Mouse (Mus musculus): Measurements from ENCODE around the gene Zfp583. TPM values are rescaled to one million over a fixed set of nuclear protein-coding genes. Genes with fewer than 3 reads are reported as not detected.
A peak's percentile ranks its signal among the peaks of the same experiment; 100 is the strongest.
"Not testable (repeated sequence)": the region's sequence is repeated elsewhere in the genome, so short reads cannot be mapped to it uniquely, and the experiment has no call there.

Gene Zfp583
- 10 to 100 TPM; 11.6 to 13.8 TPM for total RNA-seq (2021)
- long read RNA-seq, experiment 1, partial matches to known transcripts = 1 of 6 reads
- long read RNA-seq, experiment 1, other reads (novel, unspliced or antisense) = 1 of 6 reads
- long read RNA-seq, experiment 2, partial matches to known transcripts = 0 of 6 reads
- long read RNA-seq, experiment 2, other reads (novel, unspliced or antisense) = 4 of 6 reads

- DNase-seq (ENCODE audit: extremely low spot score in 1 of 2, low spot score in 2 of 2) = peak; percentile 87 to 89
- no peak for TF ChIP-seq CTCF (IDR thresholded peaks at IDR 0.05)
- intact Hi-C loops (cut with DNase I) = loop anchor here (1.0 kb wide), 1 partner anchor 12 kb away; the partner anchor contains the start of gene Gm3854
Measured at GRCm38 (mm10) chr7:6331233-6331956, at the start of gene Zfp583. Gene Zfp583 (minus strand): TSS chr7:6331285.

GRCm38 (mm10) chr7:6378441-6378840, 47.4 kb upstream of the Zfp583 start:
- intact Hi-C loops (cut with DNase I) = loop anchor here (1.0 kb wide), 2 partner anchors 42 to 398 kb away; no protein-coding TSS in a partner anchor
- DNase-seq (ENCODE audit: extremely low spot score in 1 of 2, low spot score in 2 of 2) = peak; percentile 34 to 58
- Histone ChIP-seq H3K4me3 (no peak overlapping the region), H3K27ac (no peak overlapping the region)
- no peak for TF ChIP-seq CTCF (IDR thresholded peaks at IDR 0.05)

More at GRCm38 (mm10) chr7:6331233-6331956, at the start of gene Zfp583:
- Histone ChIP-seq H3K27ac (peak within 1 kb of the TSS; percentile 88), H3K4me3 (peak within 1 kb of the TSS; percentile 86)

GRCm38 (mm10) chr7:6372993-6373392, 41.9 kb upstream of the Zfp583 start:
- TF ChIP-seq CTCF (IDR thresholded peaks at IDR 0.05) = no peak
- no peak overlapping the region for H3K4me3 ChIP-seq
- intact Hi-C loops (cut with DNase I) = no loop called here
- no peak for DNase-seq (ENCODE audit: extremely low spot score in 1 of 2, low spot score in 2 of 2)
- H3K27ac ChIP-seq = no peak overlapping the region

GRCm38 (mm10) chr7:6369460-6369859, 38.4 kb upstream of the Zfp583 start:
- Histone ChIP-seq H3K27ac (no peak overlapping the region), H3K4me3 (no peak overlapping the region)
- no peak for DNase-seq (ENCODE audit: extremely low spot score in 1 of 2, low spot score in 2 of 2)
- intact Hi-C loops (cut with DNase I) = loop anchor here (10.0 kb wide), 2 partner anchors 215 to 355 kb away; no protein-coding TSS in a partner anchor
- no peak for TF ChIP-seq CTCF (IDR thresholded peaks at IDR 0.05)

- H3K4me3 ChIP-seq; H3K27ac ChIP-seq; DNase-seq (ENCODE audit: extremely low spot score in 1 of 2, low spot score in 2 of 2): not testable (repeated sequence)
- intact Hi-C loops (cut with DNase I) = loop anchor here (10.0 kb wide), 2 partner anchors 217 to 357 kb away; no protein-coding TSS in a partner anchor
Measured at GRCm38 (mm10) chr7:6368146-6368545, 37.1 kb upstream of the Zfp583 start.

- no peak for TF ChIP-seq CTCF (IDR thresholded peaks at IDR 0.05)
- Histone ChIP-seq H3K4me3 (no peak overlapping the region), H3K27ac (no peak overlapping the region)
- intact Hi-C loops (cut with DNase I) = loop anchor here (10.0 kb wide), 2 partner anchors 218 to 358 kb away; no protein-coding TSS in a partner anchor
- DNase-seq (ENCODE audit: extremely low spot score in 1 of 2, low spot score in 2 of 2) = no peak
Measured at GRCm38 (mm10) chr7:6367185-6367584, 36.1 kb upstream of the Zfp583 start.

GRCm38 (mm10) chr7:6364761-6365160, 33.7 kb upstream of the Zfp583 start:
- intact Hi-C loops (cut with DNase I) = loop anchor here (5.0 to 10.0 kb wide), 5 partner anchors 192 to 933 kb away; partner anchors contain the start of gene Zfp444
- TF ChIP-seq CTCF (IDR thresholded peaks at IDR 0.05) = no peak
- no peak for DNase-seq (ENCODE audit: extremely low spot score in 1 of 2, low spot score in 2 of 2)
- no peak overlapping the region for H3K27ac ChIP-seq
- H3K4me3 ChIP-seq = no peak overlapping the region

GRCm38 (mm10) chr7:6363047-6363488, 32.0 kb upstream of the Zfp583 start, which contains the start of gene Zfp78:
Gene Zfp78 (plus strand): TSS chr7:6363280.
- TF ChIP-seq CTCF (IDR thresholded peaks at IDR 0.05) = no peak; the same call in none of the 2 replicates
- Histone ChIP-seq H3K4me3 (peak within 1 kb of the TSS; percentile 61), H3K27ac (peak within 1 kb of the TSS; percentile 70)
- DNase-seq (ENCODE audit: extremely low spot score in 1 of 2, low spot score in 2 of 2) = peak in 1 of 2 experiments; percentile 85
- intact Hi-C loops (cut with DNase I) = loop anchor here (2.0 to 10.0 kb wide), 6 partner anchors 20 to 934 kb away; partner anchors contain the start of genes Zfp28 and Zfp444

- intact Hi-C loops (cut with DNase I) = loop anchor here (2.0 to 10.0 kb wide), 6 partner anchors 20 to 935 kb away; partner anchors contain the start of genes Zfp28 and Zfp444
- no peak for TF ChIP-seq CTCF (IDR thresholded peaks at IDR 0.05)
- Histone ChIP-seq H3K4me3 (peak overlapping the region; percentile 61), H3K27ac (peak overlapping the region; percentile 70)
- DNase-seq (ENCODE audit: extremely low spot score in 1 of 2, low spot score in 2 of 2) = peak; percentile 96 to 98
Measured at GRCm38 (mm10) chr7:6362268-6363046, 31.4 kb upstream of the Zfp583 start.

GRCm38 (mm10) chr7:6361756-6362155, 30.7 kb upstream of the Zfp583 start:
- TF ChIP-seq CTCF (IDR thresholded peaks at IDR 0.05) = no peak
- no peak for DNase-seq (ENCODE audit: extremely low spot score in 1 of 2, low spot score in 2 of 2)
- H3K27ac ChIP-seq = peak overlapping the region; percentile 70
- intact Hi-C loops (cut with DNase I) = loop anchor here (2.0 to 10.0 kb wide), 7 partner anchors 21 to 936 kb away; partner anchors contain the start of genes Zfp28, Zfp444 and Zim1
- H3K4me3 ChIP-seq = peak overlapping the region; percentile 61

- Histone ChIP-seq H3K27ac (no peak overlapping the region), H3K4me3 (no peak overlapping the region)
- intact Hi-C loops (cut with DNase I) = loop anchor here (2.0 to 10.0 kb wide), 6 partner anchors 188 to 937 kb away; partner anchors contain the start of genes Zfp444 and Zim1
- DNase-seq (ENCODE audit: extremely low spot score in 1 of 2, low spot score in 2 of 2) = no peak
- no peak for TF ChIP-seq CTCF (IDR thresholded peaks at IDR 0.05)
Measured at GRCm38 (mm10) chr7:6360477-6361060, 29.5 kb upstream of the Zfp583 start.
